Mouse (Mus musculus): ENCODE measurements around the gene Bloc1s3.

GRCm38 (mm10) chr7:19462443-19462842 is 45.7 kb downstream of the Bloc1s3 start:
- TF ChIP-seq CTCF (conservative IDR thresholded peaks at IDR 0.05; ENCODE audit: low read length), result no peak
- TF ChIP-seq NANOG (IDR thresholded peaks at IDR 0.05; ENCODE audit: borderline replicate concordance, low read length), result no peak
- no peak for TF ChIP-seq POU5F1 (IDR thresholded peaks at IDR 0.05; ENCODE audit: borderline replicate concordance, low read length)

All from E14TG2a.4 (cell line).